Mouse (Mus musculus): ENCODE results near the gene Slc48a1. TPM values are rescaled to one million over a fixed set of nuclear protein-coding genes. Genes with fewer than 3 reads are reported as not detected.

Slc48a1 gene
- polyA plus RNA-seq, 1 experiment from 2014 or later, result 46.8 TPM

DNA sequence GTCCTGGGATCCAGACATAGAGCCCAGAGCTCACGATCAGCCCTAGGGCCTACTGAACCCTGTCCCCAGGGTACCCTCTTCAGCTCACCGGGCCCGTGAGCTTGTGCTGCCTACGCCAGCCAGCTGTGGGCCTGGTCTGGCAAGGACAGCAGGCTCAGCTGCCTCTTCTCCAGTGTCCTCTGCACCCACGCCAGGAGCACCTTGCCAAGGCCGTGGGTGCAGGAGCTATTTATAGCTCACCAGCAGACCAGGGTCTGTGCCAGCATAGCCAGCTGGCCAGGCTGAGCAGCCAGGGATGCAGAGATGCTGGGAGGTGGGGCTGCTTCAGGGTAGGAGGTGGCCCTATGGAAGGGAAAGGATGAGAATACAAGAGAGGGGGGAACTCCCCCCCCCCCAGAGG is 33.8 kb downstream of the Slc48a1 start:
- peak; percentile 23; the same call in 1 of the 2 replicates for ATAC-seq (ENCODE audit: low read depth)
- peaks cover 27% of the 10 kb centered on the region for H3K4me1 ChIP-seq (replicated peaks; ENCODE audit: control insufficient read depth, insufficient read depth, low read length)
- 0 out of 2 replicates have a peak overlapping the region, but pooled peaks have one; percentile 5 for H3K27ac ChIP-seq (ENCODE audit: low read length)
- H3K36me3 ChIP-seq (ENCODE audit: control insufficient read depth, insufficient read depth, low read length), result peaks cover 29% of the 10 kb centered on the region
- no peak overlapping the region for H3K4me3 ChIP-seq (ENCODE audit: low read length)
- no peaks in the 10 kb centered on the region for H3K27me3 ChIP-seq (ENCODE audit: control insufficient read depth, insufficient read depth, low read depth, low read length)
- WGBS, result 50% methylated on average over 6 of the region's 6 CpGs
- no peak overlapping the region for H3K9ac ChIP-seq (ENCODE audit: low read length)
- no peak overlapping the region for H3K4me2 ChIP-seq (ENCODE audit: low read depth, low read length)
- no peaks in the 10 kb centered on the region for H3K9me3 ChIP-seq (ENCODE audit: control insufficient read depth, low read length)

DNA sequence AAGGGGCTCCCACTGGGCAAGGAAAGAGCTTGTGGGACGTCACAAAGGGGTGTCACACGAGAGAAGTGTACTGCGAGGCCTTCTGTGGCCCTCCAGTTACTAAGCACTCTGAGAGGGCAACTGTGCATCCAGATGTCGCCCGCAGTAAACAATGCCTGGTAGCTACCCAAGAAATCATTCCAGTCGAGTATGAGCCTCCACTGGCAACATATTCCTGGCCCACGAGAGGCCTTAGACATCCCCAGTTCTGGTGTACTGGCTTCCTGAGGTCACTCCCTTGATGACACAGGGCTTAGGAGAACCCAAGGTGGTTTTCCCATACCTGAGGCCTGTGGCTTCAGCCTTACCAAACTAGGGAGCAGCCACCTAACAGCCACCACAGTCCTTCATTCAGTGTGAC is 34.6 kb downstream of the Slc48a1 start:
- 56% methylated on average over 7 of the region's 7 CpGs for WGBS
- Histone ChIP-seq H3K9me3 (ENCODE audit: control insufficient read depth, low read length) (no peaks in the 10 kb centered on the region), H3K36me3 (ENCODE audit: control insufficient read depth, insufficient read depth, low read length) (peaks cover 23% of the 10 kb centered on the region), H3K9ac (ENCODE audit: low read length) (no peak overlapping the region), H3K4me3 (ENCODE audit: low read length) (no peak overlapping the region), H3K27me3 (ENCODE audit: control insufficient read depth, insufficient read depth, low read depth, low read length) (no peaks in the 10 kb centered on the region), H3K27ac (ENCODE audit: low read length) (0 out of 2 replicates have a peak overlapping the region, but pooled peaks have one; percentile 2), H3K4me2 (ENCODE audit: low read depth, low read length) (no peak overlapping the region), H3K4me1 (replicated peaks; ENCODE audit: control insufficient read depth, insufficient read depth, low read length) (peaks cover 27% of the 10 kb centered on the region)
- no peak for ATAC-seq (ENCODE audit: low read depth)

DNA sequence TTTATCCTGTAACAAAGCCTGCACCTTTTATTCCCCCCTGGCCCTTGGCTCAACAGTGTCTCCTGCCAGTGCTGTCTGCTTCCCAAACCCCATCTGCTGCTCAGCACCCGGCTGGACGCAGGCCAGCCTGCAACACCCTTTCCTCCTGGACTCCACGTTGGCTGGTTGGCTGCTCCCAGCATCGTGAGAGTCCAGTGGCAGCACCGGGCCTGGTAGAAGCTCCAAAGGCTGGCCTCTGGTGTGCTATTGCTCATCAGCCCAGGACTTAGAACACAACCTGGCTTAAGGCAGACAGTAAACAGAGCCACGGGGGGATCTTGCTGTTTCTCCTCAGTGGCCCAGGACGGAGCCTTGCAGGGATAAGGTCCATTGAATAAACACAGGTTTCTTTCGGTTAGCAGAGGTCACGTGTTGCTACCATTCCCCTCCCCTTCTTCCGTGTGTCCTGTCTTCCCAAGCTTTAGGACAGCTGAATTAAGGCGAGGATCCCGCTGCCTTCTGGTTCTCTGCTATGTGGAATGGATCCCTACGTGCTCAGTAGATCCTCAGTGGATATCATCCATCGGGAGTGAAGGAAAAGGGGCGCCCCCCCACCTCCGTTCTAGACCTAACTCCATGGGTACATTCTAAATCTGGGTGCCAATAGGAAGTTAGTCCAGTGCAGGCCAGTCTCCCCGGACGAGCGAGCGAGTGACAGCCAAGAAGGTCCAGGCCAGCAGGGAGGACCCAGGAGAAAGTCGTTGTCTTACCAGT is 35.3 kb downstream of the Slc48a1 start:
- Histone ChIP-seq H3K4me2 (ENCODE audit: low read depth, low read length) (no peak overlapping the region), H3K9ac (ENCODE audit: low read length) (no peak overlapping the region), H3K4me1 (replicated peaks; ENCODE audit: control insufficient read depth, insufficient read depth, low read length) (peaks cover 27% of the 10 kb centered on the region), H3K27me3 (ENCODE audit: control insufficient read depth, insufficient read depth, low read depth, low read length) (no peaks in the 10 kb centered on the region), H3K27ac (ENCODE audit: low read length) (0 out of 2 replicates have a peak overlapping the region, but pooled peaks have one; percentile 10), H3K4me3 (ENCODE audit: low read length) (no peak overlapping the region), H3K36me3 (ENCODE audit: control insufficient read depth, insufficient read depth, low read length) (peaks cover 17% of the 10 kb centered on the region), H3K9me3 (ENCODE audit: control insufficient read depth, low read length) (no peaks in the 10 kb centered on the region)
- WGBS, result 39% methylated on average over 21 of the region's 21 CpGs
- peak; percentile 53 for ATAC-seq (ENCODE audit: low read depth)

DNA sequence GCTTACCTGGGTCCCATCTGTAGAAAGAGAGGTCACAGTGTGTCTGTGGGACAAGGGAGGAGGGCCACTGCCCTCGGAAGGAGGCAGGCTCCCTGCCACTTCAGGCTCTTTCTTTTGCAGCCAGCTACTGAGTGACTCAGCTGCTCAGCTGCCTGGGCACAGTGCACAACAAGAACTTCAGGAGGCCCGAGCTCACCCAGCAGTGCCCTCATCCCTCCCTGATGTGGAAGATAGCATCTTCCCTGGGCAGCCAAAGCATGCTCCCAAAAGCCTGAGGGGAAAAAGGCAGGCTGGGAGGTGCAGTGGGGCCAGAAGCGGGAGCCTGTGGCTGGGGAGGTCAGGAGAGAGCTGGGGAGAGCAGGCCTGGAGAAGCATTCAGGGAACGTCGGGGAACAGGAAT is 36.4 kb downstream of the Slc48a1 start:
- 0 out of 2 replicates have a peak overlapping the region, but pooled peaks have one; percentile 26 for H3K9ac ChIP-seq (ENCODE audit: low read length)
- H3K4me1 ChIP-seq (replicated peaks; ENCODE audit: control insufficient read depth, insufficient read depth, low read length), result peaks cover 27% of the 10 kb centered on the region
- no peak for ATAC-seq (ENCODE audit: low read depth)
- peak overlapping the region; percentile 40; the same call in 1 of the 2 replicates for H3K27ac ChIP-seq (ENCODE audit: low read length)
- WGBS, result 39% methylated on average over 5 of the region's 5 CpGs
- H3K27me3 ChIP-seq (ENCODE audit: control insufficient read depth, insufficient read depth, low read depth, low read length), result no peaks in the 10 kb centered on the region
- H3K4me3 ChIP-seq (ENCODE audit: low read length), result no peak overlapping the region
- H3K9me3 ChIP-seq (ENCODE audit: control insufficient read depth, low read length), result no peaks in the 10 kb centered on the region
- peaks cover 10% of the 10 kb centered on the region for H3K36me3 ChIP-seq (ENCODE audit: control insufficient read depth, insufficient read depth, low read length)
- H3K4me2 ChIP-seq (ENCODE audit: low read depth, low read length), result no peak overlapping the region

DNA sequence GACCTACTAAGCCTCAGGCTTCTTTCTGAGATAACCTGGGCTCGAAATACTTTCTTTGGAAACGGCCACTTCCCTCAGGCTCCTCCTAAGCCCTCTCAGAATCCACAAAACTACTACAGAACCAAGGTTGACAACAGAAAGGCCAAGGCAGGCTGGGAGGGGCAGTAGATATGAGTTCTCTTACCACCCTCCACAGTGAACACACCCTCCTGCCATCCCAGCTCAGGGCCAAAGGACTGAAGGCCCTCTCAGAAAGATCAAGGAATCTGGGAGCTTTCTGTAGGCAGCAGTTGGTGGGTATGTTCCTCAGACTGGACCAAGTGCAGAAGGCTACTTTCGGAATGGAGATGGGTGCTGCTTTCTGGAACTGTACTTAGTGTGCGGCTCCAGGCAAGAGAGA is 36.9 kb downstream of the Slc48a1 start:
- Histone ChIP-seq H3K27ac (ENCODE audit: low read length) (no peak overlapping the region), H3K4me3 (ENCODE audit: low read length) (no peak overlapping the region), H3K4me1 (replicated peaks; ENCODE audit: control insufficient read depth, insufficient read depth, low read length) (peaks cover 27% of the 10 kb centered on the region), H3K9ac (ENCODE audit: low read length) (no peak overlapping the region), H3K4me2 (ENCODE audit: low read depth, low read length) (no peak overlapping the region), H3K27me3 (ENCODE audit: control insufficient read depth, insufficient read depth, low read depth, low read length) (no peaks in the 10 kb centered on the region), H3K36me3 (ENCODE audit: control insufficient read depth, insufficient read depth, low read length) (peaks cover 5% of the 10 kb centered on the region), H3K9me3 (ENCODE audit: control insufficient read depth, low read length) (no peaks in the 10 kb centered on the region)
- ATAC-seq (ENCODE audit: low read depth), result no peak
- 88% methylated on average over 4 of the region's 4 CpGs for WGBS

DNA sequence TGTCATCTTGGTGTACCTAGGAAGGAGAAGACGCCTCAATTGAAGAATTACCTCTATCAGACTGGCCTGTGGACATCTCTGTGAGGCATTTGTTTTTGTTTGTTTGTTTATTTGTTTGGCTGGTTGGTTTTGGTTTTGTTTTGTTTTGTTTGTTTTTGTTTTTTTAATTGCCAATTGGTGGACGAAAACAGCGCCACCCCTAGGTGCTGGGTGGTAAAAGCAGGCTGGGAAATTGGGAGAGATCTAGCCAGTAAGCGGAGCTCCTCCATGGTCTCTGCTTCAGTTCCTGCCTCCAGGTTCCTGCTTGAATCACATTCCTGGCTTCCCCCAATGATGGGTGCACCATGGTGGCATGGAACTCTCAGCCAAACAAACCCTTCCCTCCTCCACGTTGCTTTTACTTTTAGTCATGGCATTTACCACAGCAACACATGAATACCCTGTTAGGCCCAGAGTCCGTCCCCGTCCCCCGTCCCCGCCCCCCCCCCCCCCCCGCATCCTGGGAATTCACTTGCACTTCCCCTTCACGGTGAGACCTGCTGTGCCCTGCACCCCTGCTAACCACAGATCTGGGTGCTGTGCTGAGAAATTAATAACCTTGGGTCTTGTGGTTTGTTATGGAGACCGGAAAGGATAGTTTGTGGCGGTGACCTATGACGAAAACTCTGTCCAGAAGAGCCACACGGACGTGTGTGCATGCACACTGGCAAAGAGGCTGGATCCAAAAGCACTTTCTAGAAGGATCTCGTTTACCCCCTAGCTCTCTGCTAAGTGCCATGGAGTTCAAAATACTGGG is 38.1 kb downstream of the Slc48a1 start:
- 88% methylated on average over 17 of the region's 17 CpGs for WGBS
- no peak for ATAC-seq (ENCODE audit: low read depth)
- H3K4me1 ChIP-seq (replicated peaks; ENCODE audit: control insufficient read depth, insufficient read depth, low read length), result peaks cover 39% of the 10 kb centered on the region

DNA sequence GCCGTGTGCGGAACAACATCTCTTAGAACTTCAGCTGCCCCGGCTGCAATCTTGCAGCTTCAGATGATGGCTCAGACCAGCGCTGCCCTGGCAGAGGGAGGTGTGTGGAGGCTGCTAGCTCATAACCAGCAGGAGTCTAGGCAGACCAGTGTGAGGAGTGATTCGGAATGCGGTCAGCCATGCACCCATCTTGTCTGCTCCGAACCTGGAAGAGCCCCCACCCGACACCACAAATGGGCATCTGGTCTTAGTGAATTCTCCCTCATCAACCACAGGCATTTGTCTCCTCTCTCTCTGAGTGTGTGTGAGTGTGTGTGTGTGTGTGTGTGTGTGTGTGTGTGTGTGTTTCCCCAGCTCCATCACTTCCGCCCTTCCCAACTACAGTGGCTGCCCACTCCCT is 41.6 kb downstream of the Slc48a1 start:
- WGBS, result 87% methylated on average over 9 of the region's 9 CpGs
- Histone ChIP-seq H3K9ac (ENCODE audit: low read length) (no peak overlapping the region), H3K4me2 (ENCODE audit: low read depth, low read length) (no peak overlapping the region), H3K4me1 (replicated peaks; ENCODE audit: control insufficient read depth, insufficient read depth, low read length) (peaks cover 47% of the 10 kb centered on the region), H3K27me3 (ENCODE audit: control insufficient read depth, insufficient read depth, low read depth, low read length) (no peaks in the 10 kb centered on the region), H3K9me3 (ENCODE audit: control insufficient read depth, low read length) (no peaks in the 10 kb centered on the region), H3K36me3 (ENCODE audit: control insufficient read depth, insufficient read depth, low read length) (no peaks in the 10 kb centered on the region; the same call in 1 of the 2 replicates), H3K4me3 (ENCODE audit: low read length) (no peak overlapping the region), H3K27ac (ENCODE audit: low read length) (no peak overlapping the region)
- ATAC-seq (ENCODE audit: low read depth), result no peak

More for the DNA sequence above, 38.1 kb downstream of the Slc48a1 start:
- Histone ChIP-seq H3K9me3 (ENCODE audit: control insufficient read depth, low read length) (no peaks in the 10 kb centered on the region), H3K36me3 (ENCODE audit: control insufficient read depth, insufficient read depth, low read length) (no peaks in the 10 kb centered on the region; the same call in 1 of the 2 replicates), H3K4me3 (ENCODE audit: low read length) (no peak overlapping the region), H3K9ac (ENCODE audit: low read length) (no peak overlapping the region), H3K27ac (ENCODE audit: low read length) (no peak overlapping the region), H3K27me3 (ENCODE audit: control insufficient read depth, insufficient read depth, low read depth, low read length) (no peaks in the 10 kb centered on the region), H3K4me2 (ENCODE audit: low read depth, low read length) (no peak overlapping the region)

DNA sequence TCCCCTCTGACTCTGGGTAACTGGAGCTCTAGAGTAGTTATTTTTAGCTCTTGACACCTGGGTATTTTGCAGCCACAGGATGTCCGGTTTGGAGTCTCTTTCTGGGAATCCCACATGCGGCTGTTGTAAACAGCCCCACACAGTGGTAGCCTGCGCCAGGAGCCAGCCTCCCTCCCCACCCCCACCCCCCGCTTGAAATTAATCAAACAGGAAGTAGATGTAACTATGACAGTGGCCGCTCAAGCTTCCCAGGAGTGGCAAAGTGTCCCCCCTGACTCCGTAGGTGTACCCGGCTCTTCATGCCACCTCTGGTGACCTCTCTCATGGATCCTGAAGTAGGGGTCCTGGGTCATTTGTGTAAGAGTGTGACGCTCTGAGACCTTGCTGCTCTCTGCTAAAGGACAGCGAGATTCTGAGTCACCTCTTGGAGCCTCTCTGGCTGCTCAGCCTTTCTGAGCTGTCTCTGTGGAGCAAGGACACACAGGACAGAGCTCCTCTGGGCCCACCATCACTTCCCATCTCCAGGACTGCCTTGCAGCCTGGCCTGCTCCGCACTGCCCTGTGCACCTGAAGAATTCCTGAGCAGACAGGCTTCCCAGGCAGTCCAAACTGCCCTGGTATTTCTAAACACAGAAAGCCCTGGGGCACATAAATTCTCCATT is 43.1 kb downstream of the Slc48a1 start:
- Histone ChIP-seq H3K4me1 (replicated peaks; ENCODE audit: control insufficient read depth, insufficient read depth, low read length) (peaks cover 61% of the 10 kb centered on the region), H3K4me3 (ENCODE audit: low read length) (no peak overlapping the region), H3K27me3 (ENCODE audit: control insufficient read depth, insufficient read depth, low read depth, low read length) (no peaks in the 10 kb centered on the region), H3K9me3 (ENCODE audit: control insufficient read depth, low read length) (no peaks in the 10 kb centered on the region), H3K27ac (ENCODE audit: low read length) (peak overlapping the region; percentile 61), H3K4me2 (ENCODE audit: low read depth, low read length) (0 out of 2 replicates have a peak overlapping the region, but pooled peaks have one; percentile 8), H3K9ac (ENCODE audit: low read length) (no peak overlapping the region; the same call in 1 of the 2 replicates), H3K36me3 (ENCODE audit: control insufficient read depth, insufficient read depth, low read length) (no peaks in the 10 kb centered on the region; the same call in 1 of the 2 replicates)
- 29% methylated on average over 10 of the region's 10 CpGs for WGBS
- ATAC-seq (ENCODE audit: low read depth), result peak; percentile 30

DNA sequence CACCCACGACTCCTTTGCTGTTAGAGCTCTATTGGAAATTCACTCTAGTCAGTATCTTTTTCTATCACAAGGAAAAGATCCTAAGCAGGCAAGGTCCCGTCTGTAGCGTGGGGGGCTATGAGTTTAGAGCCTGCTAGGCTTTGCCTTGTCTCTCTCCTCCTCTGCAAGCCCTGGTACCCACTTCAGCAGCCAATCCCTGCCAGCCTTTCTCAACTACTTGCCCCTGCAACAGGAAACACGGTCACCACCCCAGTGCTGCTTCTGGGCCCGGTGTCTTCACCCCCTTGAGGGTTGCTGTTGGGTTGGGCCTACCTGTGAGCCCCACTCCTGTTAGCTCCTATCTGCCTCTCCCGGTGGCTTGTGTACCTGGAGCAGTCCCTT is 43.7 kb downstream of the Slc48a1 start:
- Histone ChIP-seq H3K4me3 (ENCODE audit: low read length) (no peak overlapping the region), H3K4me2 (ENCODE audit: low read depth, low read length) (no peak overlapping the region), H3K36me3 (ENCODE audit: control insufficient read depth, insufficient read depth, low read length) (peaks cover 2% of the 10 kb centered on the region; the same call in 1 of the 2 replicates), H3K4me1 (replicated peaks; ENCODE audit: control insufficient read depth, insufficient read depth, low read length) (peaks cover 66% of the 10 kb centered on the region), H3K27ac (ENCODE audit: low read length) (peak overlapping the region; percentile 61), H3K9ac (ENCODE audit: low read length) (no peak overlapping the region; the same call in 1 of the 2 replicates), H3K27me3 (ENCODE audit: control insufficient read depth, insufficient read depth, low read depth, low read length) (no peaks in the 10 kb centered on the region), H3K9me3 (ENCODE audit: control insufficient read depth, low read length) (no peaks in the 10 kb centered on the region)
- WGBS, result 60% methylated on average over 6 of the region's 6 CpGs
- no peak for ATAC-seq (ENCODE audit: low read depth)
